Mouse (Mus musculus) liver, embryonic 11.5 days (tissue): ENCODE measurements around the gene Lmf1. TPM values are rescaled to one million over a fixed set of nuclear protein-coding genes. Genes with fewer than 3 reads are reported as not detected.

ENCODE experiments used
- ATAC-seq: fragments of 200-750 bp; cut with Nextera tagmentation; replicated peaks from 2 replicates; pipeline ENCODE4 v1.8.0; 2017; ENCODE audit warnings: moderate number of reproducible peaks, mild to moderate bottlenecking, moderate TSS enrichment, moderate library complexity; ENCODE audit not compliant: low FRiP score
- DNase-seq: peaks from one replicate; pipeline ENCODE4 v3.0.0-alpha.2; 2017; ENCODE audit warnings: low spot score
- H3K27ac ChIP-seq: fragments of 300-500 bp; sonication (generic); 2 replicates; pipeline ENCODE4 v1.5.1; 2014; ENCODE audit warnings: mild to moderate bottlenecking, low read depth, low read length, control low read depth
- H3K27me3 ChIP-seq: fragments of 300-500 bp; sonication (generic); replicated peaks from 2 replicates; pipeline ENCODE4 v1.6.1; 2014; ENCODE audit warnings: low read length, mixed read lengths; ENCODE audit not compliant: control insufficient read depth, insufficient read depth
- H3K36me3 ChIP-seq: fragments of 300-500 bp; sonication (generic); 2 replicates; pipeline ENCODE4 v1.6.1; 2014; ENCODE audit warnings: mild to moderate bottlenecking, low read length, moderate library complexity, mixed read lengths; ENCODE audit not compliant: control insufficient read depth, insufficient read depth
- H3K4me1 ChIP-seq: fragments of 300-500 bp; sonication (generic); replicated peaks from 2 replicates; pipeline ENCODE4 v1.6.1; 2014; ENCODE audit warnings: low read length, mixed read lengths; ENCODE audit not compliant: control insufficient read depth, insufficient read depth
- H3K4me2 ChIP-seq: fragments of 300-500 bp; sonication (generic); 2 replicates; pipeline ENCODE4 v1.6.1; 2014; ENCODE audit warnings: mild to moderate bottlenecking, control low read depth, moderate library complexity
- H3K4me3 ChIP-seq: fragments of 300-500 bp; sonication (generic); 2 replicates; pipeline ENCODE4 v1.5.1; 2014; ENCODE audit warnings: low read depth, low read length, control low read depth
- H3K9ac ChIP-seq: fragments of 300-500 bp; sonication (generic); 2 replicates; pipeline ENCODE4 v1.6.1; 2014; ENCODE audit warnings: low read depth, low read length, control low read depth
- H3K9me3 ChIP-seq: fragments of 300-500 bp; sonication (generic); 2 replicates; pipeline ENCODE4 v1.6.1; 2016; ENCODE audit warnings: low read length, inconsistent platforms, mixed read lengths; ENCODE audit not compliant: control insufficient read depth
- WGBS: fragments of 180-500 bp; shearing (Covaris S2); extraction: QIAGEN DNeasy Blood & Tissue Kit; methylation state at CpG from one replicate; pipeline ENCODE4 v1.1.7; 2014; 5-methylcytosine and 5-hydroxymethylcytosine counted together
- polyA plus RNA-seq: library from polyadenylated mRNA; unstranded; fragments of >200 nt; fragmentation: Nextera tagmentation; extraction: Ambion mirVana; gene quantifications from 2 replicates; pipeline ENCODE4 v1.2.1, GENCODE M21; 2014

Gene Lmf1
- polyA plus RNA-seq, 1 experiment from 2014 or later, result 29.1 TPM

GRCm38 (mm10) chr17:25608137-25608785 lies 29.4 kb downstream of the Lmf1 start:
- Histone ChIP-seq H3K9ac (no peak overlapping the region), H3K27me3 (no peaks in the 10 kb centered on the region), H3K4me1 (peaks cover 7% of the 10 kb centered on the region), H3K36me3 (0 out of 2 replicates have a peak, but pooled peaks cover 3% of the 10 kb centered on the region), H3K4me2 (no peak overlapping the region), H3K9me3 (no peaks in the 10 kb centered on the region), H3K4me3 (no peak overlapping the region), H3K27ac (no peak overlapping the region)
- DNase-seq (no peak), ATAC-seq (no peak)
- 88% methylated on average over 11 of the region's 11 CpGs for WGBS

- Histone ChIP-seq H3K4me2 (no peak overlapping the region), H3K27me3 (no peaks in the 10 kb centered on the region), H3K27ac (no peak overlapping the region), H3K36me3 (peaks cover 5% of the 10 kb centered on the region; the same call in 1 of the 2 replicates), H3K9me3 (no peaks in the 10 kb centered on the region), H3K4me1 (peaks cover 6% of the 10 kb centered on the region), H3K4me3 (no peak overlapping the region), H3K9ac (no peak overlapping the region)
- WGBS, result 78% methylated on average over 10 of the region's 10 CpGs
- DNase-seq (no peak), ATAC-seq (no peak)
These were observed 30.1 kb downstream of the Lmf1 start for GRCm38 (mm10) chr17:25608821-25609505.

GRCm38 (mm10) chr17:25609506-25609828 lies 30.6 kb downstream of the Lmf1 start:
- WGBS, result 81% methylated on average over 3 of the region's 3 CpGs
- Histone ChIP-seq H3K4me1 (peaks cover 3% of the 10 kb centered on the region; the same call in 1 of the 2 replicates), H3K9ac (no peak overlapping the region), H3K27me3 (no peaks in the 10 kb centered on the region), H3K36me3 (peaks cover 5% of the 10 kb centered on the region; the same call in 1 of the 2 replicates), H3K9me3 (no peaks in the 10 kb centered on the region), H3K4me2 (no peak overlapping the region), H3K4me3 (no peak overlapping the region), H3K27ac (no peak overlapping the region)
- ATAC-seq, result no peak
- DNase-seq, result no peak

- Histone ChIP-seq H3K9me3 (no peaks in the 10 kb centered on the region), H3K36me3 (peaks cover 7% of the 10 kb centered on the region), H3K4me3 (no peak overlapping the region), H3K4me2 (no peak overlapping the region), H3K9ac (no peak overlapping the region), H3K27ac (no peak overlapping the region), H3K27me3 (no peaks in the 10 kb centered on the region), H3K4me1 (no peaks in the 10 kb centered on the region; the same call in 1 of the 2 replicates)
- DNase-seq, result no peak
- ATAC-seq, result no peak
- 67% methylated on average over 9 of the region's 9 CpGs for WGBS
These were observed 31.3 kb downstream of the Lmf1 start for GRCm38 (mm10) chr17:25610151-25610550.

GRCm38 (mm10) chr17:25612537-25612936 lies 33.7 kb downstream of the Lmf1 start:
- WGBS, result 81% methylated on average over 9 of the region's 9 CpGs
- Histone ChIP-seq H3K36me3 (peaks cover 7% of the 10 kb centered on the region), H3K9ac (no peak overlapping the region), H3K4me2 (no peak overlapping the region), H3K9me3 (no peaks in the 10 kb centered on the region), H3K27ac (no peak overlapping the region), H3K4me3 (no peak overlapping the region), H3K4me1 (no peaks in the 10 kb centered on the region), H3K27me3 (no peaks in the 10 kb centered on the region)
- DNase-seq (no peak), ATAC-seq (no peak)

GRCm38 (mm10) chr17:25613323-25613722 lies 34.4 kb downstream of the Lmf1 start:
- ATAC-seq (no peak), DNase-seq (no peak)
- no peak overlapping the region for H3K4me3 ChIP-seq
- H3K9me3 ChIP-seq, result no peaks in the 10 kb centered on the region
- no peaks in the 10 kb centered on the region for H3K4me1 ChIP-seq
- H3K36me3 ChIP-seq, result peaks cover 7% of the 10 kb centered on the region
- H3K27me3 ChIP-seq, result no peaks in the 10 kb centered on the region
- no peak overlapping the region for H3K4me2 ChIP-seq
- no peak overlapping the region for H3K9ac ChIP-seq
- no peak overlapping the region for H3K27ac ChIP-seq
- WGBS, result 93% methylated on average over 6 of the region's 6 CpGs

GRCm38 (mm10) chr17:25614723-25615510 lies 36.0 kb downstream of the Lmf1 start:
- no peaks in the 10 kb centered on the region for H3K4me1 ChIP-seq
- H3K4me2 ChIP-seq, result no peak overlapping the region
- H3K27me3 ChIP-seq, result no peaks in the 10 kb centered on the region
- H3K9me3 ChIP-seq, result no peaks in the 10 kb centered on the region
- H3K27ac ChIP-seq, result no peak overlapping the region
- no peak overlapping the region for H3K4me3 ChIP-seq
- no peak for DNase-seq
- no peak for ATAC-seq
- no peak overlapping the region for H3K9ac ChIP-seq
- H3K36me3 ChIP-seq, result peaks cover 7% of the 10 kb centered on the region
- WGBS, result 86% methylated on average over 10 of the region's 10 CpGs

- Histone ChIP-seq H3K4me2 (no peak overlapping the region), H3K4me3 (no peak overlapping the region), H3K27me3 (no peaks in the 10 kb centered on the region), H3K9me3 (no peaks in the 10 kb centered on the region), H3K27ac (no peak overlapping the region), H3K9ac (no peak overlapping the region), H3K4me1 (no peaks in the 10 kb centered on the region), H3K36me3 (peaks cover 4% of the 10 kb centered on the region)
- no peak for DNase-seq
- 82% methylated on average over 16 of the region's 16 CpGs for WGBS
- ATAC-seq, result no peak
These were observed 39.7 kb downstream of the Lmf1 start for GRCm38 (mm10) chr17:25618508-25619056.
